Mouse (Mus musculus): ENCODE results near the gene Irs3.

Irs3 gene

DNA sequence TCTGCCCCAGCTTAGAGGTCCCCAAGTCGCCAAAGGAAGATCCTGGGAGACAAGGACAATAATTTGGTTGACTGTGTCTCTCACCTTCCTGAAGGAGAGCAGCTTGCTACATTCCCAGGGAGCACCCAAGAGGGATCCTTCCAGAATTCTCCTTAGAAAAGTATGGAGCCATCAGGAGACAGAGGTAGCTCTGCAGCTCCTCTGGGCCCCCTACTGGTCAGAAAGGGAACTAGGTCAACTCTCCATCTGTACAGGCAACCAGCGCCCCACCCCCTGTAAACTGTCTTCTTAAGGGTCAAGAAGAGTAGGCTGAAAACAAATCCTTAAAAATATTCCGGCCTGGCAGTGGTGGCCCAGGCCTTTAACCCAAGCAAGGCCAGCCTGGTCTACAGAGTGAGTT is 7.0 kb upstream of the Irs3 start:
- Histone ChIP-seq H3K36me3 (ENCODE audit: insufficient read depth, low read length) (peaks cover 49% of the 10 kb centered on the region), H3K9me3 (ENCODE audit: low read length) (no peaks in the 10 kb centered on the region), H3K4me1 (replicated peaks; ENCODE audit: low read depth, low read length) (peaks cover 73% of the 10 kb centered on the region), H3K4me3 (replicated peaks; ENCODE audit: low read length) (no peak overlapping the region), H3K27me3 (ENCODE audit: insufficient read depth, low read length) (no peaks in the 10 kb centered on the region)
- TF ChIP-seq POU5F1 (IDR thresholded peaks at IDR 0.05; ENCODE audit: borderline replicate concordance, low read length) (no peak), NANOG (IDR thresholded peaks at IDR 0.05; ENCODE audit: borderline replicate concordance, low read length) (no peak), CTCF (conservative IDR thresholded peaks at IDR 0.05; ENCODE audit: low read length) (peak; percentile 82)

DNA sequence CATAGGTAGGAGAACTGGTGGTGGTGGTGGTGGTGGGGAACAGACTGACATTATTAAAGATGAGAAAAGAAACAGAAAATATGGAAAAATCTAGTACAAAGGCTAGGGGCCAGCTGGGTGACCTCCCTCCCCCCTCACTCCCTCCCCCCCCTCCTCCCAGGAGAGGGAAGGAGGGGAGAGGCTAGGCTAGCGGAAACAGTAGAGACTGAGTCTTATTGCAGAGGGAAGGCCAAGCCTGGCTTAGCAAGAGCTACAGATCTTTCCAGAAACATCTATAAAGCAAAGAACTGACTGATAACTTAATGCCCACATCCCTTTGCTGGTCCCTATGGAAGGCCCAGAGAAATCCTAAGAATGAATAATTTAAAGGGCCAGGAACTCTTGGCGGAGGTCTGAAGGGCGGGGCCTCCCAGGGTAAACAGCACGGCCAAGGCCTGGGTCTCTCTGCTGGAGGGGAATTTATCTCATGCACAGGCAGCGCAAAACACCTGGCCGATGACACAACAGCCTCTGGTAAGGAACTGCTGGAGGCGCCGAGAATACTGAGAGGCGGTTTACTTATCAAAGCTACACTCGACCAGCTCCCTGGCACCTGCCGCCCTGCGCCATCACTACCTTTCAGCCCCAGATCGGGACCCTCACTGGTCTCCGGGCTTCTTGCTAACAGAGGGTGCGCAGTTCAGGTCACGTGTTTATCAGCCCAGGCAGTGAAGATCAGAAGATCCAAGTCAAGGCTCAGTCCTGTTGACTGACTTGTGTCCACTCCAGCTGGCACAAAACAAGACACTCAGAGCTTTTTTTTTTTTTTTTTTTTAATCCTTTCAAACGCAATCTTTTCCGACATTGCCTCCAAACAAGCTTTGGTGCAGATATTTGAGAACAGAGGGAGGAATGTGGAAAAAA is 4.4 kb upstream of the Irs3 start:
- H3K27me3 ChIP-seq (ENCODE audit: insufficient read depth, low read length): peaks cover 15% of the 10 kb centered on the region
- peak overlapping the region; percentile 55 for H3K4me3 ChIP-seq (replicated peaks; ENCODE audit: low read length)
- H3K4me1 ChIP-seq (replicated peaks; ENCODE audit: low read depth, low read length): peaks cover 82% of the 10 kb centered on the region
- peaks cover 34% of the 10 kb centered on the region for H3K36me3 ChIP-seq (ENCODE audit: insufficient read depth, low read length)
- no peaks in the 10 kb centered on the region for H3K9me3 ChIP-seq (ENCODE audit: low read length)
- no peak for TF ChIP-seq NANOG (IDR thresholded peaks at IDR 0.05; ENCODE audit: borderline replicate concordance, low read length)
- no peak for TF ChIP-seq CTCF (conservative IDR thresholded peaks at IDR 0.05; ENCODE audit: low read length)
- no peak for TF ChIP-seq POU5F1 (IDR thresholded peaks at IDR 0.05; ENCODE audit: borderline replicate concordance, low read length)

DNA sequence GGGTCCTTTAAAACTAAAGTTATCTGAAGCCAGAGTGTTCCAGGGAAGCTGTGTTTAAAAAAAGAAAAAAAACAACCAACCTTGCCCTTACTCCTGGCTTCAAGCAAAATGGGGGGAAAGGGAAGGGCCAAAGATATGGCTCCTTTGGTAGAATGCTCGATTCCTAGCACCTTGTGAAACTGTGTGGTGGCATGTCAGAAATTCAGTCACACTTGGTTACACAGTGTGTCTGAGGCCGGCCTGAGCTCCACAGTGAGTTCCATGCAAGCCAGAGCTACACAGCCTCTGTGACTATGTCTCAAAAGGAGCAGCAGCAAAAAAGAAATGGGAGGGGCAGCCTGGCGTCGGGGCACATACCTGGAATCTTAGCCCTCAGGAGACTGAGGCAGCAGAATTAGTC is 3.7 kb upstream of the Irs3 start:
- H3K4me1 ChIP-seq (replicated peaks; ENCODE audit: low read depth, low read length): peaks cover 89% of the 10 kb centered on the region
- TF ChIP-seq POU5F1 (IDR thresholded peaks at IDR 0.05; ENCODE audit: borderline replicate concordance, low read length) (no peak), NANOG (IDR thresholded peaks at IDR 0.05; ENCODE audit: borderline replicate concordance, low read length) (no peak), CTCF (conservative IDR thresholded peaks at IDR 0.05; ENCODE audit: low read length) (no peak)
- no peak overlapping the region for H3K4me3 ChIP-seq (replicated peaks; ENCODE audit: low read length)
- H3K9me3 ChIP-seq (ENCODE audit: low read length): no peaks in the 10 kb centered on the region
- H3K36me3 ChIP-seq (ENCODE audit: insufficient read depth, low read length): peaks cover 30% of the 10 kb centered on the region
- peaks cover 22% of the 10 kb centered on the region for H3K27me3 ChIP-seq (ENCODE audit: insufficient read depth, low read length)

DNA sequence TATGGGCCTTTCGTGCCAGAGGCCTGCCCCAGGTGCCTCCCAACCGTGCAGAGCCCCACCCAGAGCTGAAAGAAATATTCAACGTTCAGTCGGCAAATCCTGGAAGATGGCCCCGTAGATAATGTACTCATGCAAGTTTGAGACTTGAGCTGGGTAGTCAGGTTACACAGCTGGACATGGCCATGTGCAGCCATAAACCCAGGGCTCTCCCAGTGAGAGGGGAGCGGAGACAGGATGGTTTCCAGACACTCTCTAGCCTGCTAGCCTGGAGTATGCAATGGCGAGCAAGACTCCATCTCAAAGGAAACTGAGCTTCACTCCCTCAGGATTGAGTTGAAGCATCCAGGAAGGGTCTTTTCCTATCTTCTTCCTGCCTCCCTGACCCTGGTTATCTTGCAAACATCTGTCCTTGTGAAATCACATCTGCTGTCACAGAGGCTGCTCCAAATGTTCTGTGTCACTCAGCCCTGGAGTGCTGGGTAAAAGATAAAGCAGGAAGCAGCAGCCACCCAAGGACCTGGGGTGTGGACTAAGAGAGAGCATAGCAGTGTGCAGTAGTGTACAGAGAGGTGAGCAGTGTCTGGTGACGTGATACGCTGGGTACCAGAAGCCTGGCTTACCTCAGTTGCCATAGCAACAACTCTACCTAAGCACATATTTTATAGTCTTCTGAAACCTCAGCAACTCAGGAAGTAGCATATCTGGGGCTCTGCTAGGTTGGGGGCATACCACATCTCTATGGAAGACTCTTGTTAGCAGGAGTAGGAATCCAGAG is 2.5 kb upstream of the Irs3 start:
- TF ChIP-seq POU5F1 (IDR thresholded peaks at IDR 0.05; ENCODE audit: borderline replicate concordance, low read length): no peak
- TF ChIP-seq CTCF (conservative IDR thresholded peaks at IDR 0.05; ENCODE audit: low read length): no peak
- TF ChIP-seq NANOG (IDR thresholded peaks at IDR 0.05; ENCODE audit: borderline replicate concordance, low read length): no peak
- H3K4me3 ChIP-seq (replicated peaks; ENCODE audit: low read length): no peak overlapping the region
- H3K4me1 ChIP-seq (replicated peaks; ENCODE audit: low read depth, low read length): peaks cover 94% of the 10 kb centered on the region
- no peaks in the 10 kb centered on the region for H3K9me3 ChIP-seq (ENCODE audit: low read length)
- peaks cover 21% of the 10 kb centered on the region for H3K36me3 ChIP-seq (ENCODE audit: insufficient read depth, low read length)
- H3K27me3 ChIP-seq (ENCODE audit: insufficient read depth, low read length): peaks cover 31% of the 10 kb centered on the region

DNA sequence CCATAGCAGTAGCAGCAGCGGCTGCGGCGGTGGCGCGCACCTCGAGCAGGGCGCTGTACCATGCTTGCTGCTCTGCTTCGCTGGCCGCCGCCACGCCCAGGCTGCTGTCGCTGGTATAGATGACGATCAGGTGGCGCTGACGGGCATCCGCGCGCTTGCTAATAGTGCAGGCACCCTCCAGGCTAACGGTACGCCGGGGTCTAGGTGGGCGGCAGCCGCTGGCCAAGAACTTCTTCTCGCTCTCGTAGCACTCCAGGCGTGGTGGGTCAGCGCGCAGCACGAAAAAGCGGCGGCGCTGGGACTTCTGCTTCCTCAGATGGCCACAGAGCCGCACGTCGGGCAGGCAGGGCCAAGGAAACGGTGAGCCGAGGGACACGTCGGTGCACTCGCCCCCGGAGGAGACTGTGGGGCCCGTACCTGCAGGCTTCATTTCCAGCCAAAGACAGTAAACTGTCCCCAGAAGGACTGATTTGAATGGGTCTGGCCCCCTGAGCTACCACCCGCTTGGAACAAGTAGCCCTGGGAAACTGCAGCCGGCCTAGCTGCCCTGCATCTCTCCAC is 343 bp downstream of the Irs3 start:
- H3K9me3 ChIP-seq (ENCODE audit: low read length): no peaks in the 10 kb centered on the region
- TF ChIP-seq NANOG (IDR thresholded peaks at IDR 0.05; ENCODE audit: borderline replicate concordance, low read length) (no peak), CTCF (conservative IDR thresholded peaks at IDR 0.05; ENCODE audit: low read length) (no peak), POU5F1 (IDR thresholded peaks at IDR 0.05; ENCODE audit: borderline replicate concordance, low read length) (no peak)

DNA sequence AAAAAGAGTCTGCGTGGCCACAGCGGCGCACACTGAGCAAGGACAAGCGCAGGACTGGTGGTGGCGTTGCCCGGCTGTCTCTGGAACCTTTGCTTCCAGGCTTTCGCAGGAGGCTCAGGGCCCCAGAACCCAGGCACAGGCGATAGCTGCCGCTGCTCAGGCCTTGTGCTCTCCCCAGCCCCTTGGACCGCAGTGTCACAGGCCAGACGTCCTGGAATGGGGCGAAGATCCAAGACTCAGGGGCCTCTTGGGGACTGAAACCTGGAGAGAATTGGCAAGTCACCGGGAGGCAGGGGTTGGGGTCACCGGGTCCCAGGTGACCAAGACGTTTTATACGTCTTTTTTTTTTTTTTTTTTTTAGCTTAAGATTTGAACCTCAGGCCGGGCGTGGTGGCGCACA is 1.0 kb downstream of the Irs3 start:
- H3K9me3 ChIP-seq (ENCODE audit: low read length): no peaks in the 10 kb centered on the region
- H3K27me3 ChIP-seq (ENCODE audit: insufficient read depth, low read length): peaks cover 31% of the 10 kb centered on the region
- peaks cover 34% of the 10 kb centered on the region for H3K36me3 ChIP-seq (ENCODE audit: insufficient read depth, low read length)
- TF ChIP-seq POU5F1 (IDR thresholded peaks at IDR 0.05; ENCODE audit: borderline replicate concordance, low read length) (no peak), NANOG (IDR thresholded peaks at IDR 0.05; ENCODE audit: borderline replicate concordance, low read length) (no peak), CTCF (conservative IDR thresholded peaks at IDR 0.05; ENCODE audit: low read length) (no peak)
- peaks cover 96% of the 10 kb centered on the region for H3K4me1 ChIP-seq (replicated peaks; ENCODE audit: low read depth, low read length)
- H3K4me3 ChIP-seq (replicated peaks; ENCODE audit: low read length): peak overlapping the region; percentile 73

More for the DNA sequence above, 343 bp downstream of the Irs3 start:
- H3K27me3 ChIP-seq (ENCODE audit: insufficient read depth, low read length): peaks cover 31% of the 10 kb centered on the region
- peaks cover 27% of the 10 kb centered on the region for H3K36me3 ChIP-seq (ENCODE audit: insufficient read depth, low read length)
- H3K4me1 ChIP-seq (replicated peaks; ENCODE audit: low read depth, low read length): peaks cover 96% of the 10 kb centered on the region
- peak overlapping the region; percentile 73 for H3K4me3 ChIP-seq (replicated peaks; ENCODE audit: low read length)

DNA sequence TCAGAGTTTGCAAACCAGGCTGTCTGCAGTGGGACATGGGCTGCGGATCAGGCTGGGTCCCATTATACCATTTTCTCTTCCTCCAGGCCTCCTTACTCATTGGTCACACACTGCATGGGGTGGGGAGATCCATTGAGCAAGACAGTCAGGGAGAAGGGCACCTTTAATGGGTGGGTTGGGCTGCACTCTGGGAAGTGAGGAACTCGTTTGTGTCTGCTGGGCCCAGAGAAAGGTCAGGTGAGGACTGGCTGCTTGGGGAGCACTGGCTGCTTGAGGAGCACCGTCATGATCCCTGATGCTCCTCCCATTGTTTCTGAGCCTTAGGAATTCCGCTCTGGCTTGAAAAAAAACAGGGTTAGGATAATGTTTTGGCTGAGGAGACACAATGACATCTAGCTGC is 2.6 kb downstream of the Irs3 start:
- Histone ChIP-seq H3K4me3 (replicated peaks; ENCODE audit: low read length) (peak overlapping the region; percentile 67; the same call in 1 of the 2 replicates), H3K27me3 (ENCODE audit: insufficient read depth, low read length) (peaks cover 31% of the 10 kb centered on the region)
- TF ChIP-seq NANOG (IDR thresholded peaks at IDR 0.05; ENCODE audit: borderline replicate concordance, low read length): no peak
- TF ChIP-seq POU5F1 (IDR thresholded peaks at IDR 0.05; ENCODE audit: borderline replicate concordance, low read length): no peak
- no peak for TF ChIP-seq CTCF (conservative IDR thresholded peaks at IDR 0.05; ENCODE audit: low read length)

DNA sequence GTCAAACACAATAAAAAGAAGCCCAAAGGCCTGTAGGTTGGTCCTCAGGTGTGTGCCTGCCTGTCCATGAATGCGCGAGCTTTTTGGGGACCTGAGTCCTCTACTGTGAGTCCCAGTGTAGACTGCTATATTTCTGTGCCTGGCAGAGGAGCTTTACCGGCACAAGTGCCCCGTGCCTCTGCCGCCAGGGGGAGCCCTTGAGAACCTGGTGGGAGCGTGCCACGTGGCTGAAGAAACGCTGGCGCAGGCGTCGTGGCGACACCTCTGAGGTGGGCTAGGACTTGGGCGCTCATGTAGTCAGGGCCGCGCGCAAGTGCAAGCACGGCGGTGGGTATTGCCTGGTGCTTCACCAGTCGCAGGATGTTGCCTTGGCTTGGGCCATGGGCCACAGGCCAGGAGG is 4.5 kb downstream of the Irs3 start, which contains the start of gene Sap25:
TSS of gene Sap25 (plus strand) at position 281 of the 400 bp plus-strand sequence.
- peaks cover 99% of the 10 kb centered on the region for H3K4me1 ChIP-seq (replicated peaks; ENCODE audit: low read depth, low read length)
- peaks cover 27% of the 10 kb centered on the region for H3K27me3 ChIP-seq (ENCODE audit: insufficient read depth, low read length)
- peak within 1 kb of the TSS; percentile 67 for H3K4me3 ChIP-seq (replicated peaks; ENCODE audit: low read length)
- peaks cover 68% of the 10 kb centered on the region for H3K36me3 ChIP-seq (ENCODE audit: insufficient read depth, low read length)
- TF ChIP-seq POU5F1 (IDR thresholded peaks at IDR 0.05; ENCODE audit: borderline replicate concordance, low read length) (no peak), CTCF (conservative IDR thresholded peaks at IDR 0.05; ENCODE audit: low read length) (peak; percentile 78)
- H3K9me3 ChIP-seq (ENCODE audit: low read length): no peaks in the 10 kb centered on the region

More for the DNA sequence above, 2.6 kb downstream of the Irs3 start:
- H3K36me3 ChIP-seq (ENCODE audit: insufficient read depth, low read length): peaks cover 50% of the 10 kb centered on the region
- H3K4me1 ChIP-seq (replicated peaks; ENCODE audit: low read depth, low read length): peaks cover 97% of the 10 kb centered on the region
- no peaks in the 10 kb centered on the region for H3K9me3 ChIP-seq (ENCODE audit: low read length)

Measured in E14TG2a.4 (cell line).